Mouse (Mus musculus) kidney, postnatal 0 days (tissue): Measurements from ENCODE around the gene Dirc2. TPM values are rescaled to one million over a fixed set of nuclear protein-coding genes. Genes with fewer than 3 reads are reported as not detected.

ENCODE experiments used
- ATAC-seq: fragments of 200-750 bp; cut with Nextera tagmentation; replicated peaks from 2 replicates; pipeline ENCODE4 v1.8.0; 2017; ENCODE audit warnings: low read depth, moderate number of reproducible peaks, moderate TSS enrichment, moderate library complexity; ENCODE audit not compliant: low FRiP score
- DNase-seq: peaks from one replicate; pipeline ENCODE4 v3.0.0-alpha.2; 2016; ENCODE audit warnings: low spot score
- H3K27ac ChIP-seq: fragments of 300-500 bp; sonication (generic); 2 replicates; pipeline ENCODE4 v1.5.1; 2014; ENCODE audit warnings: mild to moderate bottlenecking
- H3K27me3 ChIP-seq: fragments of 300-500 bp; sonication (generic); 2 replicates; pipeline ENCODE4 v1.6.1; 2014; ENCODE audit warnings: low read length, mixed read lengths; ENCODE audit not compliant: insufficient read depth
- H3K36me3 ChIP-seq: fragments of 300-500 bp; sonication (generic); 2 replicates; pipeline ENCODE4 v1.6.1; 2014; ENCODE audit warnings: low read length, mixed read lengths; ENCODE audit not compliant: insufficient read depth
- H3K4me1 ChIP-seq: fragments of 300-500 bp; sonication (generic); replicated peaks from 2 replicates; pipeline ENCODE4 v1.6.1; 2014; ENCODE audit warnings: antibody characterized with exemption, low read length, mixed read lengths; ENCODE audit not compliant: insufficient read depth
- H3K4me2 ChIP-seq: fragments of 300-500 bp; sonication (generic); 2 replicates; pipeline ENCODE4 v1.6.1; 2014; ENCODE audit warnings: mild to moderate bottlenecking, low read length, moderate library complexity, mixed read lengths
- H3K4me3 ChIP-seq: fragments of 300-500 bp; sonication (generic); replicated peaks from 2 replicates; pipeline ENCODE4 v1.5.1; 2014; ENCODE audit warnings: low read depth, low read length
- H3K9ac ChIP-seq: fragments of 300-500 bp; sonication (generic); 2 replicates; pipeline ENCODE4 v1.6.1; 2014; ENCODE audit warnings: low read depth, low read length
- H3K9me3 ChIP-seq: fragments of 300-500 bp; sonication (generic); replicated peaks from 2 replicates; pipeline ENCODE4 v1.6.1; 2016; ENCODE audit warnings: low read length, inconsistent platforms, mixed read lengths
- CTCF ChIP-seq: IDR thresholded peaks from 2 replicates; pipeline ENCODE4 v1.5.1; 2016; ENCODE audit warnings: antibody characterized with exemption, low read depth, mild to moderate bottlenecking, moderate library complexity
- WGBS: fragments of 180-500 bp; shearing (Covaris S2); extraction: QIAGEN DNeasy Blood & Tissue Kit; methylation state at CpG from one replicate; pipeline ENCODE4 v1.1.7; 2014; 5-methylcytosine and 5-hydroxymethylcytosine counted together
- polyA plus RNA-seq: library from polyadenylated mRNA; unstranded; fragments of >200 nt; fragmentation: Nextera tagmentation; extraction: Ambion mirVana; gene quantifications from 2 replicates; pipeline ENCODE4 v1.2.1, GENCODE M21; 2015

The Dirc2 gene
- polyA plus RNA-seq, 1 experiment from 2014 or later: 17.7 TPM

DNA sequence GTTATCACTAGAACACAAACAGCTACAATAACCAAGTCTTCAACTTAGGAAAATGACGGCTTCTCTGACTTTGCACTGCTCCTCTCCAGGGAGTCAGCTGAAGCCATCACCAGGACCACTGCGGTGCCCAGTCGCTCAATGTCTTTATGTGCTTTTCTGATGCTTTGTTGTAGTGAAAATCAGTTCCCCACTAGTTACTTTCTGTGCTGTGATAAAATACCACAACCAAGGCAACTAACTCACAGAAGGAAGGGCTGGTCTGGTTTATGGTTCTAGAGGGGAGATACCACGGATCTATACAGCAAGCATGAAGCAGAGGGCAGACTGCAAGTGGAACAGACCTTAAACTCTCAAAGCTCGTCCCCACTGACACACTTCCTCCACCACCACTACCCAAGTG, 9.8 kb downstream of the Dirc2 start:
- Histone ChIP-seq H3K27ac (no peak overlapping the region), H3K4me3 (no peak overlapping the region), H3K9ac (no peak overlapping the region), H3K4me2 (no peak overlapping the region), H3K36me3 (no peaks in the 10 kb centered on the region), H3K9me3 (no peaks in the 10 kb centered on the region), H3K4me1 (no peaks in the 10 kb centered on the region), H3K27me3 (no peaks in the 10 kb centered on the region)
- DNase-seq (no peak), ATAC-seq (no peak)
- TF ChIP-seq CTCF: no peak
- WGBS: 90% methylated on average over 5 of the region's 5 CpGs

DNA sequence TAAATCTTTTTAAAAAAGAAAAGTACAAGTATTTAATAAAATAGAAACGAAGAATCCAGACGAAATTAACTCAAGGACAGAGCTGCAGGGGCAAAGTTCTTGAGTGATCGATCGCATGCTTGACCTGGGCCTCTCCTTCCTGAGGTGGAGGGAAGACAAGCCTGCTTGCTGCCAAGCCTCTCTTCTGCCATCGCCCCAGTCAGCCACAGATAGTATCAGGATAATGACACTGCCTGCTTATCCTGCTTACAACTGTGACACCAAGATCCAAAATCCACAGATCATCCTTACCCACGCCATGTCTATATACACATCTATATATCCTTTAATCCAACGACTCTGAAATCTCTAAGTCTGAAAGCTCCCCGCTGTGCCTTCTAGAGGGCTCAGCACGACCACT, 12.5 kb downstream of the Dirc2 start:
- Histone ChIP-seq H3K9ac (no peak overlapping the region), H3K27ac (no peak overlapping the region), H3K4me1 (no peaks in the 10 kb centered on the region), H3K9me3 (no peaks in the 10 kb centered on the region), H3K4me3 (no peak overlapping the region), H3K36me3 (no peaks in the 10 kb centered on the region), H3K4me2 (no peak overlapping the region), H3K27me3 (no peaks in the 10 kb centered on the region)
- 88% methylated on average over 9 of the region's 9 CpGs for WGBS
- DNase-seq (no peak), ATAC-seq (no peak)
- no peak for TF ChIP-seq CTCF

DNA sequence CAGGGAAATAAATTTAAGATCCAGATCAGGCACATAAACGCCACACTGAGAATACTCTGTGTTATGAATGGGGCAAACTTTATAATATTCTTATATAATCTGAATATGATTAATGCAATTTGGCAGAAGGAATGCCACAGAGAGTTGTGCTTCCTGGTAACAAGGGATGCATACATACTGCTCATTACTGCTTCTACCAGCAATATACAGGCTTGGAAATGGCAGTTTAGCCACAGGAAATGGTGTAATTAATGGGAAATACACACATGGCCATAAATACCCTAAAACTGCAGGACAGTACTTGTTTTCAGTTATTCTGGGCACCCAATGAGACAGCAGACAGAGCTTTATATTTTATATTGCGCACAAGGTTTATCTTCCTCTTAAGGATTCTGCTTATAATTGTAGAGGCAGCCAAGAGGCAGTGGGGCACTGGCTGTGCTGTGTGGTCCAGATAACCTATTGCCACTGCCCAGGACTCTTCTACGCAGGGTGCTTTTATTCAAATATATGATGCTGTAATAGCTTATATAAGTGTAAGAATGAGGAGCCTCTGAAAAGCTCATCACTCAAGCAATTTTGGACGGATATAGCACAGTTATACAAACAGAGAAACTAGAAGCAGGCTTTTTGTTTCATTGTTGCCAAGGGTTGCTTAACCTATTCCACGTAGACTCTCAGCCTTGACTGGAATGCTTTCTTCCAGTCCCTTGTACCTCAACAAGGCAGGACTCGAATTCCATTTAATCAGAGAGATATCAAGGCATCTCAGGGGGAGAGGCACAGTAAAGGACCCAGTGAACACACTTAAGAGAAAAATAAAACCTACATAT, 13.4 kb downstream of the Dirc2 start:
- ATAC-seq: no peak
- H3K4me1 ChIP-seq: no peaks in the 10 kb centered on the region
- H3K36me3 ChIP-seq: no peaks in the 10 kb centered on the region
- no peak overlapping the region for H3K27ac ChIP-seq
- no peaks in the 10 kb centered on the region for H3K9me3 ChIP-seq
- H3K4me2 ChIP-seq: no peak overlapping the region
- H3K4me3 ChIP-seq: no peak overlapping the region
- no peak overlapping the region for H3K9ac ChIP-seq
- WGBS: 71% methylated on average over 6 of the region's 6 CpGs
- no peak for DNase-seq
- H3K27me3 ChIP-seq: no peaks in the 10 kb centered on the region
- TF ChIP-seq CTCF: no peak

DNA sequence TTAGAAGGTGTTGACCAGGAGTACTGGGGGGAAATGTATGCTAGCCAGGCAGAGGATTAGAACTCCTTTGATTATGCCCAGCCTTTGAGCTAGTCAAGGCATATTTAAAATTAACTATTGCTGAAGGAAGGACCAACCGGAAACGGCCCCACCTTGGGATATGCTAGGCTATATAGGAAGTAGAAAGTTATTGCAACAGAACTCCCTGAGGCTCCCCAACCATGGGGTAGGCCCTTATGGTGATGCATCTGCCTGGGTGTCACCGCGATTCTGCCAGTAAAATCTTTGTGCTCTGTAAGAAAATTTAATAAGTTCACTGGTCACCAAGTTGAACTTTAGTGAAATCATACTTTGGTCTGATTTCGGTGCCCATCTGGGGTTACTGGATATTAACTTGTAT, 15.2 kb downstream of the Dirc2 start:
- ATAC-seq (no peak), DNase-seq (no peak)
- Histone ChIP-seq H3K9ac (no peak overlapping the region), H3K36me3 (no peaks in the 10 kb centered on the region), H3K4me2 (no peak overlapping the region), H3K9me3 (no peaks in the 10 kb centered on the region), H3K27me3 (no peaks in the 10 kb centered on the region), H3K27ac (no peak overlapping the region), H3K4me1 (no peaks in the 10 kb centered on the region), H3K4me3 (no peak overlapping the region)
- TF ChIP-seq CTCF: no peak
- 89% methylated on average over 5 of the region's 5 CpGs for WGBS

DNA sequence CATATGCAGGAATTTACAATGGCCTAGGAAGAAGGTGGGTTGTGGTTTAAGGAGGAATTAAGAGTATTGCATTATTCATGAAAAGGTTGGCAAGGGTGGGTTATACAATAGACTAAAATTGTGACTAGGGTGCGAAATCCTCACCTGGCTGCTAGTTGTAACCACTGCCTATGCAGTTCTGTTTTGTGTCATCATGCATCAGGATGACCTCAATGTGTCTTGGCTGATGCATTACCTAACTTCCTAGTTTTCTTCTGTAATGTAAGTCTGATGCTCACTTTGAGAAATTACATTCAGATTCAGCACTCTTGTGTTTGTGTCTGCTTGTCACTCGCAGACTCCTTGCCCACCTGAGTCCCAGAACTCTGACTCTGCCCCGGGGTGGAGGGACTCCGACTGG, 17.3 kb downstream of the Dirc2 start:
- DNase-seq: no peak
- no peak for TF ChIP-seq CTCF
- WGBS: 80% methylated on average over 4 of the region's 4 CpGs
- Histone ChIP-seq H3K27me3 (no peaks in the 10 kb centered on the region), H3K4me3 (no peak overlapping the region), H3K36me3 (no peaks in the 10 kb centered on the region), H3K9ac (no peak overlapping the region), H3K9me3 (no peaks in the 10 kb centered on the region), H3K4me2 (no peak overlapping the region), H3K27ac (no peak overlapping the region), H3K4me1 (no peaks in the 10 kb centered on the region)
- ATAC-seq: no peak

DNA sequence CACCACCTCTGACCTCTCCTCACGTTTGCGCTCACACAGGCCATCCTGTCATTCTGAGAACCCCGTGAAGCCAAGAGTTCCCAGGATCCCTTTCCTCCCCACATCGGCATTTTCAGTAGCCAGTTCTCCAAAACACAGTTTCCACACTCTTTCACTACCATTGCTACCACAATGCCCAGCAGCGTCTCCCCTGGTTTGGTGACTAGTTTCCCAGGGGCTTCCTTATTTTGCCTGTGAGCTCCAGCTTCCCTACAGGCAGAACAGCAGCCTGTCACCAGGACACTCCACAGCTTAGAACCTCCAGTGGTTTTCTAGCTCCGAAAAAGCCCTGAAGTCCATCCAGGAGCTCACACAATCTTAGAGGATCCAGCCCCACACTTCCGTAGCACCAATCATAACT, 19.8 kb downstream of the Dirc2 start:
- H3K4me3 ChIP-seq: no peak overlapping the region
- H3K9ac ChIP-seq: no peak overlapping the region
- ATAC-seq: no peak
- no peaks in the 10 kb centered on the region for H3K4me1 ChIP-seq
- no peaks in the 10 kb centered on the region for H3K36me3 ChIP-seq
- WGBS: 64% methylated on average over 7 of the region's 7 CpGs
- H3K4me2 ChIP-seq: no peak overlapping the region
- no peaks in the 10 kb centered on the region for H3K9me3 ChIP-seq
- H3K27me3 ChIP-seq: no peaks in the 10 kb centered on the region
- TF ChIP-seq CTCF: no peak
- no peak overlapping the region for H3K27ac ChIP-seq
- no peak for DNase-seq

DNA sequence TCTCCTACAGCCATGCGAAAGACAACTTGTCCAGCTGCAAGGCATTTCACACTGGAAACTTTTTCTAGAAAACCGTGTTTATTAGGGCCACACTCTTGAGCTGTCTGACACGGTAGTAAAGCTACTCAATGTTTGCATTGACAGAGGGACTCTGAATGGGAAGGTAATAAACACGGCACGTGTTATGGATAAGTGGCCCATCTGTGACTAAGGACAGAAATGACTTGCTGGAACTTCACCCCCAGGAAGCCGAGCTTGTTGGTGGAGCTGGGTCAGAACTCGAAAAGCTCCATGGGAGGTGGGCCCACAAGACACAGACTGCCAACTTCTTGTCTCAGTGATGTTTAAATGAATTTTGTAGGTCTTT, 20.9 kb downstream of the Dirc2 start:
- no peak for TF ChIP-seq CTCF
- Histone ChIP-seq H3K9me3 (no peaks in the 10 kb centered on the region), H3K4me2 (no peak overlapping the region), H3K4me3 (no peak overlapping the region), H3K9ac (no peak overlapping the region), H3K27ac (no peak overlapping the region), H3K4me1 (no peaks in the 10 kb centered on the region), H3K27me3 (no peaks in the 10 kb centered on the region), H3K36me3 (no peaks in the 10 kb centered on the region)
- ATAC-seq (no peak), DNase-seq (no peak)
- 66% methylated on average over 7 of the region's 7 CpGs for WGBS
